Mouse (Mus musculus) liver, embryonic 14.5 days (tissue): ENCODE measurements around the gene Tldc2. TPM values are rescaled to one million over a fixed set of nuclear protein-coding genes. Genes with fewer than 3 reads are reported as not detected.

Experiments
- ATAC-seq: fragments of 200-750 bp; cut with Nextera tagmentation; 2 replicates; pipeline ENCODE4 v1.8.0; 2017; ENCODE audit warnings: moderate number of reproducible peaks, mild to moderate bottlenecking, moderate library complexity; ENCODE audit not compliant: insufficient read depth
- DNase-seq, 3 experiments: peaks; one replicate each; pipeline ENCODE4 v3.0.0-alpha.2; 2012 to 2013; ENCODE audit warnings: low read depth in 3 of 3, low spot score in 3 of 3
- H3K27ac ChIP-seq: fragments of 300-500 bp; sonication (generic); 2 replicates; pipeline ENCODE4 v1.5.1; 2014; ENCODE audit warnings: moderate library complexity, mild to moderate bottlenecking, control low read depth, inconsistent platforms
- H3K27me3 ChIP-seq: fragments of 300-500 bp; sonication (generic); 2 replicates; pipeline ENCODE4 v1.6.1; 2014; ENCODE audit warnings: mild to moderate bottlenecking, low read length, moderate library complexity; ENCODE audit not compliant: control insufficient read depth, insufficient read depth
- H3K36me3 ChIP-seq: fragments of 300-500 bp; sonication (generic); replicated peaks from 2 replicates; pipeline ENCODE4 v1.6.1; 2014; ENCODE audit warnings: low read depth; ENCODE audit not compliant: control insufficient read depth, insufficient read depth
- H3K4me1 ChIP-seq, 2 experiments: fragments of 200-500 bp in 1 of 2; fragments of 300-500 bp in 1 of 2; sonication (generic) in 1 of 2; replicated peaks; 2 replicates each; pipeline ENCODE4 v1.6.1; 2012 to 2014; ENCODE audit warnings: antibody characterized with exemption in 1 of 2, inconsistent platforms in 1 of 2, low read length in 1 of 2; ENCODE audit not compliant: control insufficient read depth in 2 of 2, insufficient read depth in 2 of 2
- H3K4me2 ChIP-seq: fragments of 300-500 bp; sonication (generic); 2 replicates; pipeline ENCODE4 v1.6.1; 2014; ENCODE audit warnings: low read depth, mild to moderate bottlenecking, control low read depth, moderate library complexity
- H3K4me3 ChIP-seq, 2 experiments: fragments of 200-500 bp in 1 of 2; fragments of 300-500 bp in 1 of 2; sonication (generic) in 1 of 2; 2 replicates each; pipeline ENCODE4 v1.5.1; 2012 to 2014; ENCODE audit warnings: low read depth in 2 of 2, low read length in 2 of 2, mild to moderate bottlenecking in 2 of 2, control low read depth in 1 of 2, inconsistent platforms in 1 of 2, moderate library complexity in 1 of 2; ENCODE audit not compliant: insufficient read depth in 1 of 2
- H3K9ac ChIP-seq: fragments of 300-500 bp; sonication (generic); replicated peaks from 2 replicates; pipeline ENCODE4 v1.6.1; 2014; ENCODE audit warnings: mild to moderate bottlenecking, control low read depth, moderate library complexity
- H3K9me3 ChIP-seq: fragments of 300-500 bp; sonication (generic); 2 replicates; pipeline ENCODE4 v1.6.1; 2016; ENCODE audit warnings: low read length, mixed read lengths; ENCODE audit not compliant: control insufficient read depth
- CTCF ChIP-seq: IDR thresholded peaks from 2 replicates; pipeline ENCODE4 v1.5.1; 2016; ENCODE audit warnings: antibody characterized with exemption, low read depth, control low read depth
- EP300 ChIP-seq: IDR thresholded peaks from 2 replicates; pipeline ENCODE4 v1.6.1; 2016; ENCODE audit warnings: antibody characterized with exemption, low read depth
- WGBS: fragments of 180-500 bp; shearing (Covaris S2); extraction: QIAGEN DNeasy Blood & Tissue Kit; methylation state at CpG from one replicate; pipeline ENCODE4 v1.1.7; 2014; ENCODE audit not compliant: insufficient replicate concordance; 5-methylcytosine and 5-hydroxymethylcytosine counted together
- polyA plus RNA-seq, 2 experiments: library from polyadenylated mRNA; depleted of rRNA in 1 of 2; stranded (reverse) in 1 of 2; unstranded in 1 of 2; fragments of >200 nt; fragmentation: Nextera tagmentation in 1 of 2; extraction: Ambion mirVana in 1 of 2; gene quantifications; 2 replicates each; pipeline versions ENCODE4 v1.2.1 to v1.2.3; 2012 to 2014

Gene Tldc2
- polyA plus RNA-seq, 2 experiments = not detected

DNA sequence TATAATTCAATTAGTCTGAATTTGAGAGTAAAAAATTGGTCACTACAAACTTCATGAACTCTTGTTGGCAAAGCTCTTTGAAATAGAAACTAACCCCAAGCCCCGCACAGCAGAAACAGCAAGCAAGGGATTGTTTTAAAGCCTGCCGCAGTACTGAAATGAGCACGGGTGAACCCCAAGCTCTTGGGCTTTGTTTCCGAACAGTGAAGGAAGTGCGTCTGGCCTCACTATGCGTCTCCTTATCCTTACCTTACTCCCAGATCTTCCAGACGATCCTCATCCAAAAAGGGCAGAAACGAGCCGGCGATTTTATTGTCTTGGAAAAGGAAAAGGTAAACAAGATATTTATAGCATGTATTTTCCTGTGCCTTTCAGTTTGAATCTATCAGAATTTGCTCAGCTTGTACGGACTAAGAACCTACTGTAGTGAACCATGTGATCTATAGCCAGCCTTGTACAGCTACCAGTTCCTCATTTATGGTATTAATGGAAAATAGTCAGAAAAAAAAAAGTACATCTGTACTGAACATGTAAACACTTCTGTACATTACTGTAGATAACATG lies 42.8 kb downstream of the Tldc2 start:
- TF ChIP-seq EP300 = no peak
- TF ChIP-seq CTCF = no peak
- Histone ChIP-seq H3K36me3 (no peaks in the 10 kb centered on the region), H3K4me1 (peaks cover 7 to 22% of the 10 kb centered on the region in 2 experiments), H3K4me3 (peak overlapping the region in 1 of 2 experiments; percentile 11; a peak in 1 of 4 replicates), H3K9ac (no peak overlapping the region), H3K9me3 (no peaks in the 10 kb centered on the region), H3K27ac (peak overlapping the region; percentile 15; the same call in 1 of the 2 replicates), H3K27me3 (no peaks in the 10 kb centered on the region), H3K4me2 (peak overlapping the region; percentile 44)
- DNase-seq = no peak
- WGBS = 45% methylated on average over 11 of the region's 11 CpGs
- ATAC-seq = no peak

DNA sequence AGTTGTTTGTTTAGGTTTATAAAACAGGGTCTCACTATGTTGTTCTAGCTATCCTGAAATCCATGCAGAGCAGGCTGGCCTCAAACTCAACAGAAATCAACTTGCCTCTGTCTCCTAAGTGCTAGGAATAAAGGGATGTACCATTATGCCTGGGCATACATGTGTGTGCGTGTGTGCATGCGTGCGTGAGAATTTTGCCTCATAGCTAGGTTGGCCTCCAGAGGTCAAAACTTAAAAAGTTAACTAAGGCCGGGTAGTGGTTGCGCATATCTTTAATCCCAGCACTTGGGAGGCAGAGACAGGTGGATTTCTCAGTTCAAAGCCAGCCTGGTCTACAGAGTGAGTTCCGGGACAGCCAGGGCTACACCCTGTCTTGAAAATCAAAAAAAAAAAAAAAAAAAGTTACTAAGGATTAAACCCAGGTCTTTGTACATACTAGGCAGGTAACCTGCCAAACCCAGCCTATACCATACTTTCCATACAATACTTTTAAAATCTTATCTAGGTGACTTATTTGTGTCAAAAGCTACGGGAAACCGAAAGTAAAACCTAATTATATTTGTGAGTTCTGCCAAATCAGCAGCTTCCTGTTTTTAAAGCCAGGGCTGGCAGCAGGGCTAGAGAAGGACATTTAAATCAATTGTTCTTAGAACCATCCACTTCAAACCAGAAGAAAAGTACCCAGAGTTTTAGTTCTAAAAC lies 44.1 kb downstream of the Tldc2 start:
- Histone ChIP-seq H3K9me3 (no peaks in the 10 kb centered on the region), H3K9ac (peak overlapping the region; percentile 52), H3K4me2 (peak overlapping the region; percentile 70), H3K27ac (peak overlapping the region; percentile 38), H3K4me1 (peaks cover 10 to 29% of the 10 kb centered on the region in 2 experiments), H3K4me3 (peak overlapping the region; percentile 52 to 61), H3K27me3 (no peaks in the 10 kb centered on the region), H3K36me3 (no peaks in the 10 kb centered on the region)
- DNase-seq = peak in 1 of 3 experiments; percentile 28
- no peak for TF ChIP-seq EP300
- TF ChIP-seq CTCF = no peak
- WGBS = 38% methylated on average over 8 of the region's 8 CpGs
- ATAC-seq = no peak

DNA sequence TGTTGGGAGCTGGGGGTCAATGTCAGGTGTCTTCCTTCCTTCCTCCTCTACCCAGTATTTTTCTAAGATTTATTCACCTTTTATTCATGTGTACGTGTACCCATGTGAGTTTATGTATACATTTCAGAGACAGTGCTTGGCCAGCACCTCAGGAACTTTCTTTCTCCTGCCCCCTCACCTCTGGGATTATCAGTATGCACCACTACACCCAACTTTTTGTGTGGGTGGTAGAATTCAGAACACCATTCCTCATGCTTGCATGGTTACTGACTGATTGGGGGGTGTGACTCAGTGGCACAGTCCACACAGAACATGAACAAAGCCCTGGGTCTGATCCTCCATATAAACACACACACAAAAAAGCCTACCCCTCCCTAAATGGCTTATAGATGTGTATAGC lies 45.2 kb downstream of the Tldc2 start:
- Histone ChIP-seq H3K27ac (no peak overlapping the region; the same call in 1 of the 2 replicates), H3K36me3 (no peaks in the 10 kb centered on the region), H3K9me3 (no peaks in the 10 kb centered on the region), H3K9ac (no peak overlapping the region), H3K27me3 (no peaks in the 10 kb centered on the region), H3K4me2 (peak overlapping the region; percentile 70), H3K4me1 (peaks cover 10 to 36% of the 10 kb centered on the region in 2 experiments), H3K4me3 (no peak overlapping the region)
- DNase-seq (no peak), ATAC-seq (no peak)
- WGBS = 71% methylated on average over 1 of the region's 1 CpGs
- no peak for TF ChIP-seq EP300
- TF ChIP-seq CTCF = no peak

DNA sequence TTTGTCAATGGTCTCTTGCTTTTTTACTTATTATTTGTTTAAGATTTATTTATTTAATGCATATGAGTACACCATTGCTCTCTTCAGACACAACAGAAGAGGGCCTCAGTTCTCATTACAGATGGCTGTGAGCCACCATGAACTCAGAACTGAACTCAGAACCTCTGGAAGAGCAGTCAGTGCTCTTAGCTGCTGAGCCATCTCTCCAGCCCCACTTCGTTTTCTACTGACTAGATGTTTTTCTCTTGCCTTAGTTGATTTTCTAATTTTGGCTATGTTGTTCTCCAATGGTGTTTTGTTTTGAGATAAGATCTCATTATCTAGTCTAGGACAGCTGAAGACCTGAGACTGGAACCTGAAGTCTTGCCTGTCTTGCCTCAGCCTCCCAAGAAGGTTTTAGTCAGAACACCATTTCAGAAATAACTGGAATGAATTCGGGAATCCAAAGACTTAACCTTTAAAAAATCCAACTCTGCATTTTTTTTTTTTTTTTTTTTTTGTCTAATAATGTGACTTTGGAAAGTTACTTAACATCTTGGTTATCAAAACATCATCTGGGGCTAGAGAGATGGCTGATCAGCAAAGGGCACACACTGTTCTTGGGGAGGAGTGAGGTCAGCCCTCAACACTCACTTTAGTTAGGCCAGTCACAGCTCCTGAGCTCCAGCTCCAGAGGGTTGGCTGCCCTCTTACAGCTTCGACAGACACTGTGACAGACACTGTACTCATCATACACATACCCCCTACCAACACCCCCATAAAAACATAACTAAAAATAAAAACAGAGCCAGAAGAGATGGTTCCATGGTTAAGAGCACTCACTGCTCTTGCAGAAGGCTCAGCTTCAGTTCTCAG lies 46.1 kb downstream of the Tldc2 start:
- WGBS = 60% methylated on average over 3 of the region's 3 CpGs
- no peak for TF ChIP-seq CTCF
- TF ChIP-seq EP300 = no peak
- ATAC-seq (no peak), DNase-seq (no peak)
- H3K9me3 ChIP-seq = no peaks in the 10 kb centered on the region
- H3K36me3 ChIP-seq = no peaks in the 10 kb centered on the region
- peaks cover 10 to 36% of the 10 kb centered on the region in 2 experiments for H3K4me1 ChIP-seq
- H3K4me3 ChIP-seq = peak overlapping the region in 1 of 2 experiments; percentile 34; a peak in 2 of 4 replicates
- no peak overlapping the region for H3K9ac ChIP-seq
- H3K4me2 ChIP-seq = peak overlapping the region; percentile 94
- H3K27ac ChIP-seq = no peak overlapping the region
- H3K27me3 ChIP-seq = no peaks in the 10 kb centered on the region
